Comparison of ENCODE assay signal across 22 mouse cellular contexts in genomic region chr5:146294834-146295233, GRCm38 (mm10).
"Had no signal": no experiment of that assay in that cellular context is flagged by ENCODE, and none has a peak within 500 bp of the region (broad histone marks: within the 10 kb centered on the region; RNA-seq: fewer than 3 reads in every experiment).

No protein-coding gene starts in this region.

- H3K4me3 ChIP-seq: limb, embryonic 10.5 days; limb, embryonic 13.5 days; liver, embryonic 12.5 days; liver, embryonic 15.5 days; midbrain, embryonic 12.5 days; midbrain, embryonic 15.5 days; myocyte; neural tube, embryonic 13.5 days; stomach, embryonic 15.5 days had no signal

- H3K27ac ChIP-seq: hindbrain, postnatal 0 days; kidney, postnatal 0 days; limb, embryonic 10.5 days; limb, embryonic 13.5 days; liver, embryonic 12.5 days; macrophage; midbrain, embryonic 12.5 days; midbrain, embryonic 15.5 days; neural tube, embryonic 13.5 days; stomach, embryonic 15.5 days had no signal

- H3K9me3 ChIP-seq: limb, embryonic 10.5 days; limb, embryonic 13.5 days; liver, embryonic 12.5 days; liver, embryonic 15.5 days; midbrain, embryonic 12.5 days; midbrain, embryonic 15.5 days; neural tube, embryonic 13.5 days; stomach, embryonic 15.5 days had no signal

- ATAC-seq: hindbrain, postnatal 0 days; inflammation-experienced regulatory T-cells, adult 6 months; midbrain, embryonic 15.5 days had no signal

- H3K27me3 ChIP-seq: limb, embryonic 13.5 days; liver, embryonic 12.5 days; liver, embryonic 15.5 days; midbrain, embryonic 12.5 days; midbrain, embryonic 15.5 days; neural tube, embryonic 13.5 days; stomach, embryonic 15.5 days had no signal

- H3K4me2 ChIP-seq: limb, embryonic 13.5 days; liver, embryonic 12.5 days; liver, embryonic 15.5 days; midbrain, embryonic 12.5 days; midbrain, embryonic 15.5 days; neural tube, embryonic 13.5 days; stomach, embryonic 15.5 days had no signal

- H3K9ac ChIP-seq: limb, embryonic 13.5 days; liver, embryonic 12.5 days; liver, embryonic 15.5 days; midbrain, embryonic 12.5 days; midbrain, embryonic 15.5 days; neural tube, embryonic 13.5 days; stomach, embryonic 15.5 days had no signal

- DNase-seq: kidney, adult 18-20 months; kidney, adult 9 months; kidney, postnatal 25 days; layer of hippocampus, postnatal 36 days; liver; retina, postnatal 1 day; right cerebral cortex, postnatal 25 days; spleen, adult 18-20 months; thymus, postnatal 25 days had no signal

- H3K4me1 ChIP-seq: limb, embryonic 13.5 days; midbrain, embryonic 12.5 days; midbrain, embryonic 15.5 days; stomach, embryonic 15.5 days had no signal
